Mouse (Mus musculus): ENCODE results near the gene Wrnip1.

- TF ChIP-seq CTCF (IDR thresholded peaks at IDR 0.05; ENCODE audit: insufficient read depth, low read length) (no peak), POLR2A (IDR thresholded peaks at IDR 0.05; ENCODE audit: borderline replicate concordance, extremely low read depth, low read depth, low read length) (no peak)
Observed at GRCm38 (mm10) chr13:32831505-32832273, 29.9 kb downstream of the Wrnip1 start.
